In the genomic region with DNA sequence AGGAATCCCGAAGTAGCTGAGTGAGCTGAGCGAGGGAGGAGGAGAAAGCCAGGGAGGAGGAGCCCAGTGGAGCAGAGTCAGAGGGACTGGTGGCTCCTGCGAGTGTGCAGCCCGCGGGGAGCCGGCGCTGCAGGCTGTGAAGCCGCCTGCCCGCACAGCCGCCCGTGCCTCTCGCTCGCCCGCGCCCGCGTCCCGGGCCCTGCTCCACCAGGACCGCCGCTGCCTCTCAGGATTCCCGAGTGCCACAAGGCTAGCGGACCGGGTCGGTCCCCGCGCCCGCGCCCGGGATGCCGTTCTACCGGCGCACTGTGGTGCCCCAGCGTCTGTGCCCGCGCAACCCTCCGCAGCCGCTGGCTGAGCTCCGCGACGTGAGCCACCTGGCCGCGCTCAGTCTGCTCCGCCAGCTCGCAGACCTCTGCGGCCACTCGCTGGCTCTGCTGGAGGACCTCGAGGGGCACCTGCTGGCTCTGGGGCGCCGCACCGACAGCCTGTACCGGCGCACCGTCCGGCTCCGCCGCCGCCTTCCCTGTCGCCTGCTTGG, we compare ENCODE assay signal across 8 mouse cellular contexts. TPM values are rescaled to one million over a fixed set of nuclear protein-coding genes. Genes with fewer than 3 reads are reported as not detected.
A peak's percentile ranks its signal among the peaks of the same experiment; 100 is the strongest.
DNase-seq lines count a peak whose midpoint lies in the region; ATAC-seq and TF ChIP-seq lines count a peak whose summit lies in the region.

A gene (plus strand): TSS at position 105 of the 541 bp plus-strand sequence.

- no peaks in the 10 kb centered on the region for H3K79me2 ChIP-seq in myocyte (ENCODE audit: control insufficient read depth, insufficient read depth)

- 26% methylated on average over 38 of the region's 58 CpGs for WGBS in embryonic facial prominence, embryonic 12.5 days
- 7% methylated on average over 38 of the region's 58 CpGs for WGBS in heart, embryonic 12.5 days
- WGBS in kidney, embryonic 15.5 days, result 16% methylated on average over 42 of the region's 58 CpGs
- WGBS in liver, embryonic 11.5 days, result 10% methylated on average over 43 of the region's 58 CpGs

- peak; percentile 63 for TF ChIP-seq POLR2A in myocyte (IDR thresholded peaks at IDR 0.05; ENCODE audit: insufficient read length, low read depth)

- peak within 1 kb of the TSS; percentile 54 for H3K4me3 ChIP-seq in embryonic facial prominence, embryonic 12.5 days
- H3K4me3 ChIP-seq in heart, embryonic 12.5 days, result peak within 1 kb of the TSS; percentile 81
- peak within 1 kb of the TSS; percentile 57 for H3K4me3 ChIP-seq in kidney, embryonic 15.5 days (replicated peaks)
- peak within 1 kb of the TSS; percentile 50 for H3K4me3 ChIP-seq in liver, embryonic 11.5 days (ENCODE audit: low read depth, low read length)
- no peak within 1 kb of the TSS for H3K4me3 ChIP-seq in myocyte

- intact Hi-C loops in heart, postnatal 25 days (cut with DNase I), result no loop called here

- peaks cover 61% of the 10 kb centered on the region for H3K27me3 ChIP-seq in embryonic facial prominence, embryonic 12.5 days
- H3K27me3 ChIP-seq in heart, embryonic 12.5 days (replicated peaks), result peaks cover 38% of the 10 kb centered on the region
- peaks cover 90% of the 10 kb centered on the region for H3K27me3 ChIP-seq in kidney, embryonic 15.5 days
- H3K27me3 ChIP-seq in liver, embryonic 11.5 days (replicated peaks; ENCODE audit: control insufficient read depth, insufficient read depth, low read length), result peaks cover 72% of the 10 kb centered on the region
- H3K27me3 ChIP-seq in myocyte (ENCODE audit: control insufficient read depth, insufficient read depth, insufficient read length), result no peaks in the 10 kb centered on the region

- H3K4me2 ChIP-seq in embryonic facial prominence, embryonic 12.5 days (replicated peaks), result peak within 1 kb of the TSS; percentile 63
- H3K4me2 ChIP-seq in heart, embryonic 12.5 days, result peak within 1 kb of the TSS; percentile 71
- H3K4me2 ChIP-seq in kidney, embryonic 15.5 days, result peak within 1 kb of the TSS; percentile 79
- H3K4me2 ChIP-seq in liver, embryonic 11.5 days, result peak within 1 kb of the TSS; percentile 68
- H3K4me2 ChIP-seq in myocyte (ENCODE audit: low read depth), result peak within 1 kb of the TSS; percentile 67

- H3K36me3 ChIP-seq in embryonic facial prominence, embryonic 12.5 days, result no peaks in the 10 kb centered on the region
- no peaks in the 10 kb centered on the region for H3K36me3 ChIP-seq in heart, embryonic 12.5 days
- no peaks in the 10 kb centered on the region for H3K36me3 ChIP-seq in kidney, embryonic 15.5 days
- no peaks in the 10 kb centered on the region for H3K36me3 ChIP-seq in liver, embryonic 11.5 days (ENCODE audit: control insufficient read depth, insufficient read depth, low read length)
- H3K36me3 ChIP-seq in myocyte (ENCODE audit: control insufficient read depth, insufficient read depth), result no peaks in the 10 kb centered on the region

- H3ac ChIP-seq in myocyte (ENCODE audit: control insufficient read depth, insufficient read length), result peak within 1 kb of the TSS; percentile 48

- peak; percentile 92 for DNase-seq in heart, adult 11 months
- no peak for DNase-seq in heart, postnatal 25 days (ENCODE audit: low spot score)
- DNase-seq in liver, embryonic 11.5 days (ENCODE audit: low spot score), result peak; percentile 35
- peak; percentile 49 for DNase-seq in testis, postnatal 10 days (ENCODE audit: low spot score)

- peak; percentile 91 for ATAC-seq in embryonic facial prominence, embryonic 12.5 days (ENCODE audit: insufficient number of reproducible peaks, insufficient read depth, low FRiP score, low TSS enrichment)
- peak; percentile 74 for ATAC-seq in heart, embryonic 12.5 days (ENCODE audit: insufficient number of reproducible peaks, low FRiP score)
- peak; percentile 91 for ATAC-seq in kidney, embryonic 15.5 days (replicated peaks; ENCODE audit: low FRiP score)
- ATAC-seq in liver, embryonic 11.5 days (replicated peaks; ENCODE audit: low FRiP score), result no peak

- peak within 1 kb of the TSS; percentile 64 for H3K9ac ChIP-seq in embryonic facial prominence, embryonic 12.5 days
- peak within 1 kb of the TSS; percentile 92 for H3K9ac ChIP-seq in heart, embryonic 12.5 days
- H3K9ac ChIP-seq in kidney, embryonic 15.5 days, result peak within 1 kb of the TSS; percentile 50
- peak within 1 kb of the TSS; percentile 37; the same call in 1 of the 2 replicates for H3K9ac ChIP-seq in liver, embryonic 11.5 days (ENCODE audit: low read depth, low read length)

- peak within 1 kb of the TSS; percentile 41; the same call in 1 of the 2 replicates for H3K27ac ChIP-seq in embryonic facial prominence, embryonic 12.5 days
- H3K27ac ChIP-seq in heart, embryonic 12.5 days (ENCODE audit: poor library complexity, severe bottlenecking), result peak within 1 kb of the TSS; percentile 86
- 0 out of 2 replicates have a peak within 1 kb of the TSS, but pooled peaks have one; percentile 27 for H3K27ac ChIP-seq in kidney, embryonic 15.5 days
- no peak within 1 kb of the TSS for H3K27ac ChIP-seq in liver, embryonic 11.5 days (ENCODE audit: low read depth, low read length)

- peaks cover 7% of the 10 kb centered on the region; the same call in 1 of the 2 replicates for H3K4me1 ChIP-seq in embryonic facial prominence, embryonic 12.5 days
- H3K4me1 ChIP-seq in heart, embryonic 12.5 days (replicated peaks), result peaks cover 40% of the 10 kb centered on the region
- H3K4me1 ChIP-seq in kidney, embryonic 15.5 days, result peaks cover 5% of the 10 kb centered on the region; the same call in 1 of the 2 replicates
- no peaks in the 10 kb centered on the region for H3K4me1 ChIP-seq in liver, embryonic 11.5 days (replicated peaks; ENCODE audit: control insufficient read depth, insufficient read depth, low read length)

- H3K9me3 ChIP-seq in embryonic facial prominence, embryonic 12.5 days, result no peaks in the 10 kb centered on the region
- H3K9me3 ChIP-seq in heart, embryonic 12.5 days (replicated peaks), result 0 out of 2 replicates have a peak, but pooled peaks cover 5% of the 10 kb centered on the region
- no peaks in the 10 kb centered on the region for H3K9me3 ChIP-seq in kidney, embryonic 15.5 days (replicated peaks)
- H3K9me3 ChIP-seq in liver, embryonic 11.5 days (ENCODE audit: control insufficient read depth, low read length), result no peaks in the 10 kb centered on the region

TF ChIP-seq in myocyte, 11 proteins besides CTCF, POLR2A, EP300 and RAD21:
- TF ChIP-seq MAX (IDR thresholded peaks at IDR 0.05; ENCODE audit: low read depth) (no peak), MYOD1 (IDR thresholded peaks at IDR 0.05; ENCODE audit: control insufficient read depth in 1 of 3, insufficient read length in 2 of 3, low read depth in 2 of 3) (peak in 1 of 3 experiments; percentile 1), USF1 (IDR thresholded peaks at IDR 0.05; ENCODE audit: low read depth) (no peak), TCF12 (IDR thresholded peaks at IDR 0.05; ENCODE audit: insufficient read depth, poor library complexity, severe bottlenecking) (no peak)

RNA-seq across cellular contexts. Expression of the gene that starts here (rescaled TPM):
- total RNA-seq in heart, postnatal 25 days (2021), result 1 to 10 TPM; 3.3 to 3.4 TPM
- 20.1 and 21.6 TPM in 2 replicates for polyA plus RNA-seq in embryonic facial prominence, embryonic 12.5 days (2016; fragmentation: Nextera tagmentation; extraction: Ambion mirVana)
- 23.6 and 25.5 TPM in 2 replicates for polyA plus RNA-seq in heart, embryonic 12.5 days (2016; fragmentation: Nextera tagmentation; extraction: Ambion mirVana)
- polyA plus RNA-seq in kidney, embryonic 15.5 days (2015; fragmentation: Nextera tagmentation; extraction: Ambion mirVana), result 12.2 and 12.9 TPM in 2 replicates
- polyA plus RNA-seq in liver, embryonic 11.5 days (2014; fragmentation: Nextera tagmentation; extraction: Ambion mirVana), result 9.0 and 9.7 TPM in 2 replicates
- polyA plus RNA-seq in myocyte (2012; fragmentation: generic; extraction: Trizol), result 0.25 TPM

Comparison
In these comparisons a context has a peak if more than half of its experiments do, and no peak if none do; other contexts are left out.
1. H3K9ac ChIP-seq: peak in every context shown above with its lines; median percentile 92 in heart, embryonic 12.5 days; 64 in embryonic facial prominence, embryonic 12.5 days; 50 in kidney, embryonic 15.5 days; 37 in liver, embryonic 11.5 days.